Mouse (Mus musculus): Measurements from ENCODE around the gene Elmo1.

The Elmo1 gene

DNA sequence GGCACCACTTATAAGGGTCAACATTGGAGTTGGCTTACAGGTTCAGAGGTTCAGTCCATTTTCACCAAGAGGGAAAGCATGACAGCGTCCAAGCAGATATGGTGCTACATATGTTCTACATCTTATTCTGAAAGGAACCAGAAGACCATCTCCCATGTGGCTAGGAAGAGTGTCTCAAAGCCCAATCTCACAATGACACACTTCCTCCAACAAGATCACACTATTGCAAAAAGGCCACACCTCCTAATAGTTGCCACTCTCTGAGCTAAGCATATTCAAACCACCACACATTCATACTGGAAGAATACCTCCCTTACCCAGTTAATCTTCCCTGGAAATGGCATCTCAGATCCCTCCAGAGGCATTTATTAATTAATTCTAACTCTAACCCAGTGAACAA is 66.7 kb downstream of the Elmo1 start:
- no peak for DNase-seq (ENCODE audit: low read depth, low spot score)

- no peak for DNase-seq (ENCODE audit: low read depth, low spot score)
Measured at GRCm38 (mm10) chr13:20157529-20157928, 67.1 kb downstream of the Elmo1 start.

DNA sequence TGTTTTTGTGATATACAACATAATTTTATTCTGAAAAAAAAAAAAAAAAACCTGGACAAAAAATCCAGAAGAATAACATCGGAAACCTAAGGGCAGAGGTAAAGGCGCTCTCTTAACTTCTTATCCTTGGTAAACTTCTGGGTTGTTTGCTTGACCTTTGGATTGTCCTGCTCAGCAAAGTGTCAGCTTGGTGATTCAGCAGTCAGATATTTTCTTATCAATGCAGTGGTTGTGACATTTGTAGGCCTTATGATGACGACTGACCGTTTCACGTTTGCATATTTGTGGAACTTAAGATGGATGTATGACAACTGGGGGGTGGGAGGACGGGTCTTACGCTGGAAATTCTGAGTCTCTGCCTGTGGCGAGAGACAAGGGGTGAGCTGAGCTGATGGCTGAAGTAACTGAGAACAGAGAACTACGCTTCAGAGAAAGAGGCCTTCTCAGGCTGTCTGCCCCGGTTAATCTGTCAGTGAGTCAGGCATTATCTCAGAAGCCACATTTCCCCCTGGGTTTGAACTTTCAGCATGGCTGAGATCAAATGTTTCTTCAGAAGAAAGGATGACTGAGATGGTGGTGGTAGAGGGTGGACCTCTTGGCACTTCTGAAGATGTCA is 73.1 kb downstream of the Elmo1 start:
- no peak for DNase-seq (ENCODE audit: low read depth, low spot score)

GRCm38 (mm10) chr13:20164837-20165236 is 74.4 kb downstream of the Elmo1 start:
- no peak for DNase-seq (ENCODE audit: low read depth, low spot score)

DNA sequence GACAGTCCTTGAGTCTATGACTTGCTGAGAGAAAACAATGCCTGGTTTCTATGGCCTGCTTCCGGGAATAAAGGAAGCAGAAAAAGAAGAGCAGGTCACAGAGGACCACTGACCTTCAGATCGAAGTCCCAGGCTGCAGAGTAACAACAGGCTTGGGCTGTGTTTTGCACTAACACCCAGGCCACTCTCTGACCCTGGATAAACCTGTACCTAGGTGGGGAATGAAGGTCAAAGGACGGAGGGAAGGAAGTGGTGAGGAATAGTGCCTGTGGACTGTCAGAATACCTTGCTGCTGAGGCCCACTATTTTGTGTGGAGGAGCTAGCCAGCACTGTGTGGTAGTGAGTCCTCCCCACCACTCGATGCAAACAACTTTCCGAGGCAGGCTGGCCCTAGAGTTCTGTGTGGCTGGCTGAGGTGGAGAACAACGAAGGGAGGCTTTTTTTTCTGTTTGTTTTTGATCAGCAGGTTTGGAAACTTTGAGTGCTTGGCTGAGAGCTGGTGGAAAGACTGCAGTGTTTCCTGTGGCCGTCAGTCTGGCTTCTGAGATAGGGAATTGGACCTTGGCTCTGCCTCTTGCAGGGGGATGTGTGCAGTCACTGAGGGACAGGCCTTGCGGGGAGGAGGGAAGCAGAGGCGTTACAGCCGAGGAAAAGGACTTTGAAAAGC is 83.7 kb downstream of the Elmo1 start:
- no peak for DNase-seq (ENCODE audit: low read depth, low spot score)

- no peak for DNase-seq (ENCODE audit: low read depth, low spot score)
Measured at GRCm38 (mm10) chr13:20174655-20175280, 84.4 kb downstream of the Elmo1 start.

GRCm38 (mm10) chr13:20180738-20181137 is 90.3 kb downstream of the Elmo1 start:
- DNase-seq (ENCODE audit: low read depth, low spot score) = no peak

GRCm38 (mm10) chr13:20181321-20181720 is 90.9 kb downstream of the Elmo1 start:
- no peak for DNase-seq (ENCODE audit: low read depth, low spot score)

DNA sequence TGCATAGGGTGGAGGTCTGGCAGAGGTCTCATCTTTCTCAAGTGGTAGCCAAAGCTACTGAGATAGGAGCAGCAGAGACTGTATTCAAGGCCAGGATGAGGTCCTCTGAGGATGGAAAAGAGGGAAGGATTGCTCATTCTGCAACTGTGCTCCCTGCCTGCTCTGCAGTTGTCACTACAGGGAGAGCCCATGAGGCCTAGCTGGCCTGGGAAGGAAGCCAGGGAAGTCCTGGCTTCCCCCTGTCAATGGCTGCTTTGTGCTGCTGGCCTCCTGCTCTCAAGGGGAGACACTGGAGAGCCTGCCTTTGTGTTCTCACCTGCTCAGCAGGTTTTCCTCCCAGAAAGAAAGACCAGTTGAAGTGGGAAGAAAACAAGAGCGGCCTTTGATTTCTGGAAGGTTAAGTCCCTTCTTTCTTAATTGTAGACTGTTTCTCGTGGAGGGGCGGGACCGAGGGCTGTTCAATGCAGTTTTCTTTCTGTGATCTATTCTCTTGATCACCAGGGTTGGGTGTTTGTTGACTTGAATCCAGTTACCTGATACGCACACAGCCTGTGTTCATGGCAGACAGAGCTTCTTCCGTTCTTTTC is 91.9 kb downstream of the Elmo1 start:
- no peak for DNase-seq (ENCODE audit: low read depth, low spot score)

GRCm38 (mm10) chr13:20183512-20184238 is 93.3 kb downstream of the Elmo1 start:
- no peak for DNase-seq (ENCODE audit: low read depth, low spot score)

- DNase-seq (ENCODE audit: low read depth, low spot score) = no peak
Measured at GRCm38 (mm10) chr13:20184239-20185033, 94.0 kb downstream of the Elmo1 start.

GRCm38 (mm10) chr13:20185034-20185846 is 94.8 kb downstream of the Elmo1 start:
- DNase-seq (ENCODE audit: low read depth, low spot score) = no peak

- DNase-seq (ENCODE audit: low read depth, low spot score) = no peak
Measured at GRCm38 (mm10) chr13:20185847-20186213, 95.4 kb downstream of the Elmo1 start.

GRCm38 (mm10) chr13:20187647-20188046 is 97.3 kb downstream of the Elmo1 start:
- no peak for DNase-seq (ENCODE audit: low read depth, low spot score)

DNA sequence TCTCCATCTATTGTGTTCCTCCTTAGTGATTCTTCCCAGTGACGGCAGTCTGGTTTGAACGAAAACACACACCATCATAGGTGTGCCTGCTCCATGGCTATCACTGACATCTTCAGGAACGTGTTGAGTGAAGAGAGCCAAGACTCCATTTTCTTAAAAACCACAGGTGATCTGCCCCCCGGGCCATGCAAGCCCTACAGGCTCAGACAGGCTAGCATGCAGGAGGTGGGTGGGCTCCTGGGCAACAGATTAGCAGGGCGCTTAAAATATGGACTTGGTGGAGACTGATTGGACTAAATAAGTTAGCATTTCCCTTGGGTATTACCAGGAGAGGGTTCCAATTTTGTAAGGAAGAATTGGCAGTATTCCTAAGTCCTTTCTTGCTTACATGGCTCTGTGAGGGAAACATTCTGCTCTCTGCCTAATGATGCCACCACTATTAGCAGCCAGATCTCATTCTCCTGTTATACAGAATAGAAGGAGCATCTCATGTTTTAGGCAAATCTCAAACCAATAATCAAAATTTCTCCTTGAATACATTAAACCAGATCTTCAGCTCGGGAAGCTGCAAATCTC is 101.7 kb downstream of the Elmo1 start:
- DNase-seq (ENCODE audit: low read depth, low spot score) = no peak

DNA sequence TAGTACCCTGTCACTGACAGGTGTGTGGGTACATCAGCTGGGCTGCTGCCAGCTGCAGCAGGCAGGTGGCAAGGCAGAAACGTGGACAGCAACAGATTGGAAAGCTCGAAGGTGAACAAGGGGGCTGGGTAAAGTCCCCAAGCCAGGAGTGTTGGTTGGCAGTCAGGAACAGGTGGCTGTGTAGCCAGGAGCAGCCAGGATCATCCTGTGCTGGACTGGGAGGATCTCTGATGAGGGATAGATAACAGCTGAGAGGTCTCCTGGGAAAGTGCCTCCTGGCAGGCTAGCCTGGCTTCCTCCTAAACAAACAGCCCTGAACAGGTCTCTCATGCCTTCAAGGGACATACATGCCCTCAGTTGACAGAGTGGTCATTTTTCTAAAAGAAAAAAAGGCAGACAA is 110.2 kb downstream of the Elmo1 start:
- DNase-seq (ENCODE audit: low read depth, low spot score) = no peak

DNA sequence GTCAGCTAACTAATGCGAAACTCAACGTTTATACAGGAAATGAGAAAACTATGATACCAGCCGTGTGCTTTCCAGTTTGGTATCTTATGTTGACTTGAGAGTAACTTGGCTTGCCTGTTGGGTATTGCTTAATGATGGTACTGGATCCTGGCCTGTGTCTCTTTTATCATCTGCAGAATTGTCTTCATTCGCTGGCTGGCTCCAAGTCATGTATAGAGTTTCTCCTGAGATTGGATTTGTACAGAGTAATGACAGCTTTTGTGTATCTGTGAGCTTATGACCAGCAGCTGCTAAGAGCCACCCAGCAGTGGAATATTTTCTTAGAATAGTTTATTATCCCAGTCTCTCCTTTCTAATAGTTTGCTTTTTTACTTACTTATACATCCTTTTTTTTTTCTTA is 112.2 kb downstream of the Elmo1 start:
- DNase-seq (ENCODE audit: low read depth, low spot score) = no peak

DNA sequence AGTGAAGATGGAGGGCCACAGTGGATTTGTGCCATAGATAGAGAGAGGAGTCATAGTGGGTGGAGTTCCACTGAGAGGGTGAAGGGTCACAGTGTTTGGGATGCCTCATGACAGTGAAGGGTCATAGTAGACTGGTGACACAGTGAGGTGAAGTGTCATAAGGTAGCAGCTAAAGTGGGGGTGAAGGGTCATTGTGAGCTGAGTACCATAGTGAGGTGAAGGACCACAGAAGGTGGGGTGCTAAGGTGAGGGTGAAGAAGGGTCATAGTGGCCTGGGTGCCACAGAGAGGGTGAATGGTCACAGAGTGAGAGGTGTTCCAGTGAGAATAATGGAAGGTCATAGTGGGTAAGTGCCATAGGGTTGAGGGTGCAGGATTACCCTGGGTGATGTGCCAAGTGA is 113.8 kb downstream of the Elmo1 start:
- DNase-seq (ENCODE audit: low read depth, low spot score) = no peak

GRCm38 (mm10) chr13:20205007-20205745 is 114.8 kb downstream of the Elmo1 start:
- DNase-seq (ENCODE audit: low read depth, low spot score) = no peak

All from embryo, embryonic 11.5 days (tissue).